Mouse (Mus musculus) lung, postnatal 0 days (tissue): ENCODE results near the gene Cga.

Experiments
- CTCF ChIP-seq: IDR thresholded peaks from 2 replicates; pipeline ENCODE4 v1.5.1; 2016; ENCODE audit warnings: antibody characterized with exemption, mild to moderate bottlenecking
- EP300 ChIP-seq: IDR thresholded peaks from 2 replicates; pipeline ENCODE4 v1.6.1; 2016; ENCODE audit warnings: antibody characterized with exemption, mild to moderate bottlenecking, control low read depth

- TF ChIP-seq CTCF (peak; percentile 54), EP300 (no peak)
Observed at GRCm38 (mm10) chr4:34905396-34905795, 11.8 kb downstream of the Cga start.
